Comparison of ENCODE assay signal across 8 mouse cellular contexts in genomic region chr9:67001050-67001449, GRCm38 (mm10). TPM values are rescaled to one million over a fixed set of nuclear protein-coding genes. Genes with fewer than 3 reads are reported as not detected.
DNase-seq lines count a peak whose midpoint lies in the region; ATAC-seq and TF ChIP-seq lines count a peak whose summit lies in the region.

No protein-coding gene starts in this region.

- ATAC-seq in hindbrain, embryonic 11.5 days (ENCODE audit: low FRiP score): no peak
- no peak for ATAC-seq in hindbrain, embryonic 13.5 days (ENCODE audit: low FRiP score)
- ATAC-seq in intestine, embryonic 16.5 days: peak; percentile 79; the same call in 1 of the 2 replicates
- ATAC-seq in midbrain, postnatal 0 days (ENCODE audit: low FRiP score): no peak
- ATAC-seq in stomach, embryonic 14.5 days (ENCODE audit: insufficient number of reproducible peaks, insufficient read depth, low FRiP score, low read depth): peak; percentile 53; the same call in 1 of the 2 replicates

- no peaks in the 10 kb centered on the region for H3K9me3 ChIP-seq in hindbrain, embryonic 11.5 days (ENCODE audit: control insufficient read depth, low read length)
- no peaks in the 10 kb centered on the region for H3K9me3 ChIP-seq in hindbrain, embryonic 13.5 days
- H3K9me3 ChIP-seq in intestine, embryonic 16.5 days (ENCODE audit: control insufficient read depth, low read length): no peaks in the 10 kb centered on the region
- H3K9me3 ChIP-seq in midbrain, postnatal 0 days (ENCODE audit: low read length): no peaks in the 10 kb centered on the region
- H3K9me3 ChIP-seq in stomach, embryonic 14.5 days (ENCODE audit: control insufficient read depth, low read depth, low read length): no peaks in the 10 kb centered on the region

- H3K27ac ChIP-seq in hindbrain, embryonic 11.5 days (ENCODE audit: low read depth, low read length): no peak overlapping the region
- H3K27ac ChIP-seq in hindbrain, embryonic 13.5 days: no peak overlapping the region
- no peak overlapping the region for H3K27ac ChIP-seq in intestine, embryonic 16.5 days (ENCODE audit: low read length)
- no peak overlapping the region for H3K27ac ChIP-seq in midbrain, postnatal 0 days (ENCODE audit: low read depth, low read length)
- no peak overlapping the region for H3K27ac ChIP-seq in stomach, embryonic 14.5 days (ENCODE audit: low read length)

- 4% methylated on average over 6 of the region's 6 CpGs for WGBS in hindbrain, embryonic 11.5 days
- WGBS in hindbrain, embryonic 13.5 days: 5% methylated on average over 6 of the region's 6 CpGs
- WGBS in intestine, embryonic 16.5 days: 4% methylated on average over 6 of the region's 6 CpGs
- 5% methylated on average over 6 of the region's 6 CpGs for WGBS in midbrain, postnatal 0 days
- 4% methylated on average over 6 of the region's 6 CpGs for WGBS in stomach, embryonic 14.5 days

- no peaks in the 10 kb centered on the region for H3K4me1 ChIP-seq in hindbrain, embryonic 11.5 days (replicated peaks; ENCODE audit: control insufficient read depth, insufficient read depth, low read length)
- H3K4me1 ChIP-seq in hindbrain, embryonic 13.5 days (replicated peaks): peaks cover 17% of the 10 kb centered on the region
- H3K4me1 ChIP-seq in intestine, embryonic 16.5 days (ENCODE audit: control insufficient read depth, insufficient read depth, low read length): peaks cover 6% of the 10 kb centered on the region; the same call in 1 of the 2 replicates
- no peaks in the 10 kb centered on the region for H3K4me1 ChIP-seq in midbrain, postnatal 0 days (ENCODE audit: insufficient read depth, low read length)
- H3K4me1 ChIP-seq in stomach, embryonic 14.5 days (ENCODE audit: control insufficient read depth, insufficient read depth, low read length): peaks cover 5% of the 10 kb centered on the region; the same call in 1 of the 2 replicates

- no peak overlapping the region for H3K9ac ChIP-seq in hindbrain, embryonic 11.5 days (ENCODE audit: low read depth, low read length)
- no peak overlapping the region for H3K9ac ChIP-seq in hindbrain, embryonic 13.5 days
- no peak overlapping the region for H3K9ac ChIP-seq in intestine, embryonic 16.5 days (ENCODE audit: low read depth, low read length)
- no peak overlapping the region for H3K9ac ChIP-seq in midbrain, postnatal 0 days (replicated peaks; ENCODE audit: low read length, poor library complexity, severe bottlenecking)
- no peak overlapping the region for H3K9ac ChIP-seq in stomach, embryonic 14.5 days (replicated peaks; ENCODE audit: low read depth, low read length)

- H3K36me3 ChIP-seq in hindbrain, embryonic 11.5 days (ENCODE audit: control insufficient read depth, insufficient read depth, low read length): no peaks in the 10 kb centered on the region
- H3K36me3 ChIP-seq in hindbrain, embryonic 13.5 days: no peaks in the 10 kb centered on the region
- no peaks in the 10 kb centered on the region for H3K36me3 ChIP-seq in intestine, embryonic 16.5 days (ENCODE audit: control insufficient read depth, insufficient read depth, low read length)
- H3K36me3 ChIP-seq in midbrain, postnatal 0 days (ENCODE audit: insufficient read depth, low read length): no peaks in the 10 kb centered on the region
- H3K36me3 ChIP-seq in stomach, embryonic 14.5 days (ENCODE audit: control insufficient read depth, insufficient read depth, low read length): no peaks in the 10 kb centered on the region

- no peaks in the 10 kb centered on the region for H3K27me3 ChIP-seq in hindbrain, embryonic 11.5 days (ENCODE audit: control insufficient read depth, insufficient read depth, low read length)
- no peaks in the 10 kb centered on the region for H3K27me3 ChIP-seq in hindbrain, embryonic 13.5 days
- H3K27me3 ChIP-seq in intestine, embryonic 16.5 days (replicated peaks; ENCODE audit: control insufficient read depth, insufficient read depth, low read length): no peaks in the 10 kb centered on the region
- no peaks in the 10 kb centered on the region for H3K27me3 ChIP-seq in midbrain, postnatal 0 days (ENCODE audit: insufficient read depth, low read length)
- no peaks in the 10 kb centered on the region for H3K27me3 ChIP-seq in stomach, embryonic 14.5 days (ENCODE audit: control insufficient read depth, insufficient read depth, low read length)

- no peak overlapping the region for H3K4me2 ChIP-seq in hindbrain, embryonic 11.5 days (replicated peaks; ENCODE audit: low read depth, low read length)
- no peak overlapping the region for H3K4me2 ChIP-seq in hindbrain, embryonic 13.5 days
- no peak overlapping the region for H3K4me2 ChIP-seq in intestine, embryonic 16.5 days (ENCODE audit: low read depth, low read length)
- no peak overlapping the region for H3K4me2 ChIP-seq in midbrain, postnatal 0 days (ENCODE audit: low read depth, low read length, poor library complexity, severe bottlenecking)
- H3K4me2 ChIP-seq in stomach, embryonic 14.5 days (replicated peaks; ENCODE audit: low read depth, low read length): no peak overlapping the region

- intact Hi-C loops in left cerebral cortex, postnatal 36 days (cut with DNase I): loop anchor here (1.0 kb wide), 1 partner anchor 43 kb away; no protein-coding TSS in a partner anchor

- DNase-seq in hindbrain, embryonic 11.5 days (ENCODE audit: low spot score): peak; percentile 90
- peak; percentile 80 for DNase-seq in cerebellum, adult 9-10 months
- peak; percentile 64 to 67 for DNase-seq in gastrocnemius, adult 8-10 months (ENCODE audit: low spot score in 2 of 2)
- DNase-seq in left cerebral cortex, postnatal 36 days (ENCODE audit: low spot score in 2 of 2): peak; percentile 58 to 62
- peak; percentile 91 for DNase-seq in midbrain, postnatal 0 days (ENCODE audit: low spot score)

- H3K4me3 ChIP-seq in hindbrain, embryonic 11.5 days (ENCODE audit: low read depth, low read length): no peak overlapping the region
- H3K4me3 ChIP-seq in hindbrain, embryonic 13.5 days: no peak overlapping the region
- H3K4me3 ChIP-seq in intestine, embryonic 16.5 days (ENCODE audit: low read length): no peak overlapping the region
- H3K4me3 ChIP-seq in midbrain, postnatal 0 days (ENCODE audit: low read depth, low read length): no peak overlapping the region
- H3K4me3 ChIP-seq in stomach, embryonic 14.5 days (ENCODE audit: low read depth, low read length): no peak overlapping the region

- peak; percentile 78 for TF ChIP-seq CTCF in midbrain, postnatal 0 days (IDR thresholded peaks at IDR 0.05)

RNA-seq across cellular contexts. Expression of gene Lactb, which starts 25.8 kb away (rescaled TPM):
- 11.2 and 12.0 TPM in 2 replicates for polyA plus RNA-seq in hindbrain, embryonic 11.5 days (2014; fragmentation: Nextera tagmentation; extraction: Ambion mirVana)
- 12.2 and 12.8 TPM in 2 replicates for polyA plus RNA-seq in hindbrain, embryonic 13.5 days (2015; fragmentation: Nextera tagmentation; extraction: Ambion mirVana)
- 10 to 100 TPM; 18.3 to 23.1 (median 22.6) TPM for total RNA-seq in gastrocnemius, adult 8-10 months (2022)
- 5.6 and 6.7 TPM in 2 replicates for polyA plus RNA-seq in intestine, embryonic 16.5 days (2015; fragmentation: Nextera tagmentation; extraction: Ambion mirVana)
- 10 to 100 TPM; 18.8 to 19.0 TPM for total RNA-seq in left cerebral cortex, postnatal 36 days (2021)
- 18.6 and 18.8 TPM in 2 replicates for total RNA-seq in midbrain, postnatal 0 days (2014; rRNA removed)
- polyA plus RNA-seq in midbrain, postnatal 0 days (2015; fragmentation: Nextera tagmentation; extraction: Ambion mirVana): 9.6 and 12.9 TPM in 2 replicates
- 11.7 and 12.4 TPM in 2 replicates for polyA plus RNA-seq in stomach, embryonic 14.5 days (2014; fragmentation: Nextera tagmentation; extraction: Ambion mirVana)

RNA-seq across cellular contexts. Expression of gene Tpm1, which starts 48.2 kb away (rescaled TPM):
- polyA plus RNA-seq in hindbrain, embryonic 11.5 days (2014; fragmentation: Nextera tagmentation; extraction: Ambion mirVana): 323 and 385 TPM in 2 replicates
- 165 and 182 TPM in 2 replicates for polyA plus RNA-seq in hindbrain, embryonic 13.5 days (2015; fragmentation: Nextera tagmentation; extraction: Ambion mirVana)
- total RNA-seq in gastrocnemius, adult 8-10 months (2022): over 10,000 TPM; 24,112 to 28,307 (median 24,365) TPM
- 1,080 and 1,114 TPM in 2 replicates for polyA plus RNA-seq in intestine, embryonic 16.5 days (2015; fragmentation: Nextera tagmentation; extraction: Ambion mirVana)
- total RNA-seq in left cerebral cortex, postnatal 36 days (2021): 100 to 1,000 TPM; 230 to 232 TPM
- 124 and 147 TPM in 2 replicates for total RNA-seq in midbrain, postnatal 0 days (2014; rRNA removed)
- 162 and 177 TPM in 2 replicates for polyA plus RNA-seq in midbrain, postnatal 0 days (2015; fragmentation: Nextera tagmentation; extraction: Ambion mirVana)
- 1,242 and 1,294 TPM in 2 replicates for polyA plus RNA-seq in stomach, embryonic 14.5 days (2014; fragmentation: Nextera tagmentation; extraction: Ambion mirVana)

RNA-seq across cellular contexts. Expression of gene Rps27l, which starts 55.2 kb away (rescaled TPM):
- 603 TPM in 2 replicates for polyA plus RNA-seq in hindbrain, embryonic 11.5 days (2014; fragmentation: Nextera tagmentation; extraction: Ambion mirVana)
- 291 and 315 TPM in 2 replicates for polyA plus RNA-seq in hindbrain, embryonic 13.5 days (2015; fragmentation: Nextera tagmentation; extraction: Ambion mirVana)
- 100 to 1,000 TPM; 223 to 268 (median 240) TPM for total RNA-seq in gastrocnemius, adult 8-10 months (2022)
- 763 and 818 TPM in 2 replicates for polyA plus RNA-seq in intestine, embryonic 16.5 days (2015; fragmentation: Nextera tagmentation; extraction: Ambion mirVana)
- 10 to 100 TPM; 36.8 to 37.3 TPM for total RNA-seq in left cerebral cortex, postnatal 36 days (2021)
- 45.8 and 51.7 TPM in 2 replicates for total RNA-seq in midbrain, postnatal 0 days (2014; rRNA removed)
- 160 and 168 TPM in 2 replicates for polyA plus RNA-seq in midbrain, postnatal 0 days (2015; fragmentation: Nextera tagmentation; extraction: Ambion mirVana)
- polyA plus RNA-seq in stomach, embryonic 14.5 days (2014; fragmentation: Nextera tagmentation; extraction: Ambion mirVana): 688 and 708 TPM in 2 replicates

Comparison
In these comparisons a context has a peak if more than half of its experiments do, and no peak if none do; other contexts are left out.
1. ATAC-seq: peak in intestine, embryonic 16.5 days (single experiment) and stomach, embryonic 14.5 days (single experiment); none in hindbrain, embryonic 11.5 days (single experiment), hindbrain, embryonic 13.5 days (single experiment) and midbrain, postnatal 0 days (single experiment).
2. Peak in every context shown above with its lines, with median percentiles within 50 percentile points of each other: DNase-seq.